Mouse (Mus musculus) spleen, adult 2 months (tissue): ENCODE data around the gene P2ry14. TPM values are rescaled to one million over a fixed set of nuclear protein-coding genes. Genes with fewer than 3 reads are reported as not detected.

Source experiments
- DNase-seq, 2 experiments: peaks; one replicate each; pipeline versions ENCODE4 v3.0.0 to v3.0.0-alpha.2; 2012 to 2021; ENCODE audit warnings: low spot score in 2 of 2, low read depth in 1 of 2
- H3K27ac ChIP-seq: fragments of 200-500 bp; 2 replicates; pipeline ENCODE4 v1.5.1; 2012; ENCODE audit warnings: low read length, inconsistent platforms; ENCODE audit not compliant: insufficient read depth
- H3K27me3 ChIP-seq: fragments of 200-500 bp; 2 replicates; pipeline ENCODE4 v1.6.1; 2012; ENCODE audit warnings: mild to moderate bottlenecking, moderate library complexity, low read length, inconsistent platforms; ENCODE audit not compliant: control insufficient read depth, insufficient read depth
- H3K36me3 ChIP-seq: fragments of 200-500 bp; 2 replicates; pipeline ENCODE4 v1.6.1; 2012; ENCODE audit warnings: mild to moderate bottlenecking, low read length, inconsistent platforms; ENCODE audit not compliant: control insufficient read depth, insufficient read depth
- H3K4me1 ChIP-seq: fragments of 200-500 bp; 2 replicates; pipeline ENCODE4 v1.6.1; 2011; ENCODE audit warnings: inconsistent platforms; ENCODE audit not compliant: control insufficient read depth, insufficient read depth, insufficient read length
- H3K4me3 ChIP-seq: fragments of 200-500 bp; 2 replicates; pipeline ENCODE4 v1.5.1; 2011; ENCODE audit warnings: mild to moderate bottlenecking, inconsistent platforms; ENCODE audit not compliant: insufficient read depth, insufficient read length; ENCODE audit errors: extremely low read depth
- CTCF ChIP-seq: fragments of 200-500 bp; IDR thresholded peaks from 2 replicates; pipeline ENCODE4 v1.5.1; 2011; ENCODE audit warnings: mild to moderate bottlenecking, inconsistent platforms; ENCODE audit not compliant: insufficient read depth, insufficient read length, insufficient replicate concordance; ENCODE audit errors: extremely low read depth
- POLR2A ChIP-seq: fragments of 200-500 bp; IDR thresholded peaks from 2 replicates; pipeline ENCODE4 v1.6.1; 2011; ENCODE audit warnings: low read depth, low read length, inconsistent platforms
- WGBS: fragments of 180-500 bp; shearing (Covaris S2); methylation state at CpG from one replicate; pipeline ENCODE4 v1.1.7; 2018; 5-methylcytosine and 5-hydroxymethylcytosine counted together
- polyA plus RNA-seq: library from polyadenylated mRNA; depleted of rRNA; stranded (reverse); fragments of >200 nt; gene quantifications from 2 replicates; pipeline ENCODE4 v1.2.3, GENCODE M21; 2012; rRNA removed

P2ry14 gene
- polyA plus RNA-seq, result 8.6 and 9.5 TPM in 2 replicates

DNA sequence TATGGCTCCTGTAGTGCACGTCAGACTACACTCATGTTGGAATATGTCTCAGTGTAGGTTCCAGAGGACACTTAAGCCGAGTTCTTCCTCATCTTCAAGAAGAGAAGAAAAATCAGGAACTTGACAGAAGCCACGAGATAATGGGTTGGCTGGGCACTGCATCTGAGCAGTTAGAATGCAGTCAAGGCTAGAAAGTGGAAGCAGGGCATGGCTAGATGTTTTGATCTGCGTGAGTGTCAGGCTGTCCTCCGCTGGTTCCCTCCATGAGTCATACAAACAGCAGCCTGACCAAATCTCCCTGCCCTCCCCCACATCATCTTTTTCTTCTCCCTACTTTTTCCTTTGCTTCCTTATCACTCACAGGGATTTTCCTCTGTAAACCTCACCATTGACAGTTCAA lies at the start of gene P2ry14:
Gene P2ry14 (minus strand): TSS at position 195 of the 400 bp plus-strand sequence.
- Histone ChIP-seq H3K4me1 (0 out of 2 replicates have a peak, but pooled peaks cover 4% of the 10 kb centered on the region), H3K27ac (no peak within 1 kb of the TSS; the same call in 1 of the 2 replicates), H3K36me3 (no peaks in the 10 kb centered on the region), H3K4me3 (no peak within 1 kb of the TSS), H3K27me3 (no peaks in the 10 kb centered on the region)
- WGBS, result 20% methylated on average over 5 of the region's 5 CpGs
- DNase-seq, result no peak
- no peak for TF ChIP-seq POLR2A
- TF ChIP-seq CTCF, result no peak

DNA sequence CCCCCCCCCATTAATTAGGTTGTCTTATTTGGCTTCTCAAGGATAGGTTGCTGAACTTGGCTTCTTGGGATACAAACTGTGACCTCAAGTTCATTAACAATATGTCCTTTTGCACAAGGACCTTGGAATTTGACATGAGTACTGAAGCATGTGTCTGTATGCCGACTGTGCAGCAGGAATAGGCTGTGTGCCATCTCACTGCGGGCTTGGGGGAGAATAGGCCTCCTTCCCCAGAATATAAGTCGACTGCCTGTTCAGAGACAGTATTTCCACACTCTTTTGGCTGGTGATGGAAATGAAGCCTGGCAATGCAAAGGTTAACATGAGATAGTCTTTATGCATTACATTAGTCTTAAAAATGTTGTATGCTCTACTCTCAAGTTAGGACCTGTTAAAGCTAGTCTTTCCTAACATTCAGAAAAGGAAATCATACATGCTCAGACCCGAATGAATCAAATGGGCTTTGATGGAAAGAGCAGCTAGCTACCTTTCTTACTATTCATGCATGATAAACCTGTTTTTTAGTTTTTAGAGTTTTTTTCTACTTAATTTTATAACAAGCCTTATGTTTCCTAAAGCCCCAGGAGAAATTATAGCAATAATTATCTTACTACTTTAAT lies 44.0 kb upstream of the P2ry14 start:
- no peak for DNase-seq
- 84% methylated on average over 4 of the region's 4 CpGs for WGBS
- Histone ChIP-seq H3K27me3 (no peaks in the 10 kb centered on the region), H3K4me3 (no peak overlapping the region), H3K27ac (no peak overlapping the region), H3K4me1 (peaks cover 12% of the 10 kb centered on the region), H3K36me3 (no peaks in the 10 kb centered on the region)
- TF ChIP-seq CTCF (no peak), POLR2A (no peak)

DNA sequence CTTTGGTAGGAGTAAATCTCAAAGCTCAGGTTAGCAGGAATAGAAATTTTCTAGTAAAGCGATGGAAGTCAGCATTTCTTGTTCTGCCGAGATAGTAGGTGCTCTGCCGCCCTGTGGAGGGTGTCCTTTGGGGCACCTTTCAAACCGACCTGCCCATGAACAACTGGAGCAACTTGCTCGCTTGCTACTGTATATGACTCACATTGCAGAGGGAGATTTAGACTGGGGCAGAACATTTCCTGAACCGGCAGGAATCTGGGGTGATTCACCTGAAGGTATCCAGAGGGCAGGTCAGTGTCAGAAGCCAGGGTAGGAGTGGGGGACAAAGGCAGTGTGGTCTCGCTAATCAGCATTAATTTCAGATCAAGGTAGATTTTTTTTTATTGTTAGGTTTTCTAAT lies 41.5 kb upstream of the P2ry14 start, which contains the start of gene Gpr87:
Gene Gpr87 (minus strand): TSS at position 167 of the 400 bp plus-strand sequence.
- no peaks in the 10 kb centered on the region for H3K36me3 ChIP-seq
- 90% methylated on average over 7 of the region's 7 CpGs for WGBS
- TF ChIP-seq CTCF, result no peak
- TF ChIP-seq POLR2A, result no peak

DNA sequence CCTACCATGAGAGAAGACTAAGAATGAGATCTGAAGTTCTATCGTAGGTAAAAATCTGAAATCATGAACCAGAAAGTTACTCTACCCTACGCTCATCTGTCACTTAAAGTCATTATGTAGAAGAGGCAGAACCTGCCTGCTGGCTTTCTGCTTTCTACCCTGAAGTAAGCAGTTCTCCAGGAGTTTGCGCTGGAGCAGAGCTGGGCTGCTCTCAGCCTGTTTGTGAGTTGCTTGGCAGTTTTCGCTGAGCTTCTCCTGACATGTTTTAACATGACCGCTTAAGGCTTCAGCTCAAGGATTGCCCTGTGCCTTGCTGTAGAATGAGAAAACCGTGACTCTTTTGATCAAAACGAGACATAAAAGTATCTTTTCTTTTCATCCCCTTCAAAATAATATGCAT lies 40.7 kb upstream of the P2ry14 start:
- WGBS, result 90% methylated on average over 7 of the region's 7 CpGs
- DNase-seq, result no peak
- Histone ChIP-seq H3K27ac (no peak overlapping the region), H3K27me3 (no peaks in the 10 kb centered on the region), H3K4me1 (no peaks in the 10 kb centered on the region), H3K36me3 (no peaks in the 10 kb centered on the region), H3K4me3 (no peak overlapping the region)
- no peak for TF ChIP-seq CTCF

More for the DNA sequence above, 41.5 kb upstream of the P2ry14 start, which contains the start of gene Gpr87:
- no peak for DNase-seq
- no peak within 1 kb of the TSS for H3K27ac ChIP-seq
- no peaks in the 10 kb centered on the region for H3K27me3 ChIP-seq
- no peaks in the 10 kb centered on the region for H3K4me1 ChIP-seq
- no peak within 1 kb of the TSS for H3K4me3 ChIP-seq

DNA sequence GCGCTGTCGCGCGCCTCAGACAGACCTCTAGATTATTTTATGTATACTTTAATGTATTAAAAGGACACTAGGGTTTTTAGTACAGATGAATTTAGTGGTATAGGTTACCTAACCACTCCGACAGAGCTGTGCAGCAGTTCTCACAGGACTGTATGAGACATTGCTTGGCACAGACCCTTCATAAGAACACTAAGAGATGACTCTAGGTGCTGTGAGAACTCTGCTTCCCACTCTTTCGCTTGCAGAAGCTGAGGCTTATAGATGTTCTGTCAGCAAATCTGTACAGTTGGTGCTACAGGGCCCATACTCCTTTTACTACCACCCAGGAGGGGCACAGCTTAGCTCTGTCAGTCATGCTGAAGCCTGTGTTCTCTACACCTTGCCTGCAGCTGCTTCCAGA lies 38.3 kb upstream of the P2ry14 start:
- H3K27ac ChIP-seq, result no peak overlapping the region
- DNase-seq, result no peak
- 96% methylated on average over 6 of the region's 6 CpGs for WGBS
- TF ChIP-seq POLR2A (no peak), CTCF (no peak)
- no peaks in the 10 kb centered on the region for H3K36me3 ChIP-seq
- H3K27me3 ChIP-seq, result no peaks in the 10 kb centered on the region
- no peaks in the 10 kb centered on the region for H3K4me1 ChIP-seq
- H3K4me3 ChIP-seq, result no peak overlapping the region

DNA sequence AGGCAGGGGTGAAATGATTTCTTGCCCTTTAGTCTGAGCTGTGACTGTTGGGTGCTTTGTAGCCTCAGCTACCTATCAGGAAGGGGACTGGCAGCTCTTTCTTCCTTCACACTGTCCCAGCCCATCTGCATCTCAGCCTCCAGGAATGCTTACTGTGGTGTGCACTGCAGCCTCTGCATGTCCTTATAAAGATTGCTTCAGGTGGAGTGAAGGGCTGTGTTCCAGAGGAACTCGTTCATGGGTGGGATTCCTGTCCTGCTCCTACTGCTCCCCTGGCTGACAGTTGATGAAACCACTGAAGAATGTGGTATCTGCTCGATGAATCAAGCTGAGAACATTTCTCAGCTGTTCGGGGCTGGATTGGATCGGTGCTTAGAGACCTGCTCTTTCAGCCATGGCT lies 33.9 kb upstream of the P2ry14 start:
- Histone ChIP-seq H3K27ac (no peak overlapping the region), H3K36me3 (no peaks in the 10 kb centered on the region), H3K4me1 (no peaks in the 10 kb centered on the region), H3K27me3 (no peaks in the 10 kb centered on the region), H3K4me3 (no peak overlapping the region)
- 89% methylated on average over 4 of the region's 4 CpGs for WGBS
- no peak for DNase-seq
- TF ChIP-seq POLR2A (no peak), CTCF (no peak)

DNA sequence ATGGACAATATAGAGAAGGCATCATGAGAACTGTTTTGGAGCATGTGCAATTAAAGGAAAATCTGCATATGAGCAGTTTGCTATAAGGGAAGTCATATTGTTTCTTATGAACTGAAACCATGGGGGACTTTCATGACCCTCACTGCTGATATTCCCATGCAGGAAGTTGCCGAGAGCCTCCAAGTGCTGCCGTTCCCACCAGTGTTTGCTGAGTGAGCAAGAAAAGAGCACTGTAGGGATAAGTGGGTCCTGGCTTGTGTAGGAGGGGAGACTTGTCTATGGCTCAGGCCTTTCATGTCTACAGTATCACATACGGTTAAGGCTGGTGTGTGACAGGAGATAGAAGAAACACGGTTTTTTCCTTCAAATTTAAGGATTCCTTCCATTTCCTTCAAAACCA lies 32.2 kb upstream of the P2ry14 start:
- no peak overlapping the region for H3K27ac ChIP-seq
- DNase-seq, result no peak
- H3K36me3 ChIP-seq, result no peaks in the 10 kb centered on the region
- H3K27me3 ChIP-seq, result no peaks in the 10 kb centered on the region
- TF ChIP-seq POLR2A (no peak), CTCF (no peak)
- no peak overlapping the region for H3K4me3 ChIP-seq
- 81% methylated on average over 4 of the region's 4 CpGs for WGBS
- H3K4me1 ChIP-seq, result no peaks in the 10 kb centered on the region
